Mouse (Mus musculus): Measurements from ENCODE around the gene St8sia6.
"Not testable (repeated sequence)": the region's sequence is repeated elsewhere in the genome, so short reads cannot be mapped to it uniquely, and the experiment has no call there.

Gene St8sia6

GRCm38 (mm10) chr2:13634866-13635265 is 159.0 kb downstream of the St8sia6 start:
- no peak for DNase-seq (ENCODE audit: low spot score in 2 of 2)

- no peak for DNase-seq (ENCODE audit: low spot score in 2 of 2)
Observed at GRCm38 (mm10) chr2:13630136-13630832, 163.6 kb downstream of the St8sia6 start.

GRCm38 (mm10) chr2:13603636-13604035 is 190.2 kb downstream of the St8sia6 start:
- DNase-seq (ENCODE audit: low spot score in 2 of 2), result not testable (repeated sequence)

GRCm38 (mm10) chr2:13603093-13603492 is 190.8 kb downstream of the St8sia6 start:
- no peak for DNase-seq (ENCODE audit: low spot score in 2 of 2)
